Mouse (Mus musculus) liver, postnatal 0 days (tissue): ENCODE data around the gene Rnf207.

Source experiments
- CTCF ChIP-seq: sonication (generic); IDR thresholded peaks from 2 replicates; pipeline ENCODE4 v1.5.1; 2016; ENCODE audit warnings: antibody characterized with exemption, low read depth
- EP300 ChIP-seq: IDR thresholded peaks from 2 replicates; pipeline ENCODE4 v1.6.1; 2016; ENCODE audit warnings: antibody characterized with exemption, low read depth, mild to moderate bottlenecking

- TF ChIP-seq CTCF = 0 out of 2 replicates have a peak, but pooled peaks have one; percentile 9
- no peak for TF ChIP-seq EP300
Observed at GRCm38 (mm10) chr4:152294188-152294929, 24.4 kb downstream of the Rnf207 start.
